Mouse (Mus musculus) right cerebral cortex, adult 18-20 months (tissue): ENCODE results near the gene Rusc1.

Experiments
- DNase-seq: peaks from one replicate; pipeline ENCODE4 v3.0.0; 2022; ENCODE audit warnings: mixed read lengths

Gene Rusc1

GRCm38 (mm10) chr3:89093175-89093574 lies at the start of gene Rusc1:
TSS of gene Rusc1 (minus strand) at chr3:89093311.
- DNase-seq: peak; percentile 96

GRCm38 (mm10) chr3:89136365-89136764 lies 43.3 kb upstream of the Rusc1 start:
- no peak for DNase-seq

- DNase-seq: no peak
Measured at GRCm38 (mm10) chr3:89135958-89136357, 42.8 kb upstream of the Rusc1 start, which contains the start of gene Pklr. TSS of gene Pklr (plus strand) at chr3:89136142.

- no peak for DNase-seq
Measured at GRCm38 (mm10) chr3:89133752-89134151, 40.6 kb upstream of the Rusc1 start.

- no peak for DNase-seq
Measured at GRCm38 (mm10) chr3:89133063-89133450, 39.9 kb upstream of the Rusc1 start.

- peak; percentile 61 for DNase-seq
Measured at GRCm38 (mm10) chr3:89132285-89133062, 39.4 kb upstream of the Rusc1 start.

- DNase-seq: peak; percentile 78
Measured at GRCm38 (mm10) chr3:89131816-89132215, 38.7 kb upstream of the Rusc1 start.

GRCm38 (mm10) chr3:89129908-89130307 lies 36.8 kb upstream of the Rusc1 start:
- no peak for DNase-seq

GRCm38 (mm10) chr3:89125981-89126380 lies 32.9 kb upstream of the Rusc1 start:
- DNase-seq: no peak

- DNase-seq: no peak
Measured at GRCm38 (mm10) chr3:89124241-89124640, 31.1 kb upstream of the Rusc1 start.

- no peak for DNase-seq
Measured at GRCm38 (mm10) chr3:89123313-89123712, 30.2 kb upstream of the Rusc1 start.

GRCm38 (mm10) chr3:89115522-89115921 lies 22.4 kb upstream of the Rusc1 start:
- peak; percentile 40 for DNase-seq

- DNase-seq: no peak
Measured at GRCm38 (mm10) chr3:89113058-89113457, 19.9 kb upstream of the Rusc1 start.

GRCm38 (mm10) chr3:89108146-89108545 lies 15.0 kb upstream of the Rusc1 start:
- no peak for DNase-seq

GRCm38 (mm10) chr3:89107545-89107944 lies 14.4 kb upstream of the Rusc1 start:
- no peak for DNase-seq

- no peak for DNase-seq
Measured at GRCm38 (mm10) chr3:89106881-89107280, 13.8 kb upstream of the Rusc1 start.

- DNase-seq: no peak
Measured at GRCm38 (mm10) chr3:89103291-89103595, 10.1 kb upstream of the Rusc1 start.

- DNase-seq: no peak
Measured at GRCm38 (mm10) chr3:89102495-89103290, 9.6 kb upstream of the Rusc1 start.

GRCm38 (mm10) chr3:89101812-89102494 lies 8.8 kb upstream of the Rusc1 start, which contains the start of gene Fdps:
TSS of gene Fdps (minus strand) at chr3:89101959.
- peak; percentile 99 for DNase-seq

GRCm38 (mm10) chr3:89101459-89101811 lies 8.3 kb upstream of the Rusc1 start:
- no peak for DNase-seq

- DNase-seq: no peak
Measured at GRCm38 (mm10) chr3:89100811-89101210, 7.7 kb upstream of the Rusc1 start, which contains the start of gene Gm43738. TSS of gene Gm43738 (minus strand) at chr3:89101099.

- no peak for DNase-seq
Measured at GRCm38 (mm10) chr3:89094021-89094420, 910 bp upstream of the Rusc1 start.

GRCm38 (mm10) chr3:89092509-89093090 lies 511 bp downstream of the Rusc1 start:
- no peak for DNase-seq
